Mouse (Mus musculus) midbrain, embryonic 12.5 days (tissue): ENCODE measurements around the gene Hpd. TPM values are rescaled to one million over a fixed set of nuclear protein-coding genes. Genes with fewer than 3 reads are reported as not detected.

ENCODE experiments used
- polyA plus RNA-seq: library from polyadenylated mRNA; unstranded; fragments of >200 nt; fragmentation: Nextera tagmentation; extraction: Ambion mirVana; gene quantifications from 2 replicates; pipeline ENCODE4 v1.2.1, GENCODE M21; 2016

Hpd gene
- polyA plus RNA-seq, 1 experiment from 2014 or later = not detected

Other genes with a start within 250 kb of the Hpd start
- 108 and 115 TPM in 2 replicates for gene Kdm2b, start 192.9 kb downstream of the Hpd start, polyA plus RNA-seq
- 11.7 and 13.7 TPM in 2 replicates for gene Orai1, start 167.7 kb downstream of the Hpd start, polyA plus RNA-seq
- gene Morn3, start 135.7 kb downstream of the Hpd start, polyA plus RNA-seq = not detected in 2 replicates
- 10.8 and 12.7 TPM in 2 replicates for gene Tmem120b, start 114.3 kb downstream of the Hpd start, polyA plus RNA-seq
- 1.9 and 2.4 TPM in 2 replicates for gene Rhof, start 50.0 kb downstream of the Hpd start, polyA plus RNA-seq
- gene Setd1b, start 40.5 kb downstream of the Hpd start, polyA plus RNA-seq = 13.1 and 13.2 TPM in 2 replicates
- 64.5 and 75.4 TPM in 2 replicates for gene Psmd9, start 13.3 kb downstream of the Hpd start, polyA plus RNA-seq
- 0.86 and 1.1 TPM in 2 replicates for gene Wdr66, start 69.4 kb upstream of the Hpd start, polyA plus RNA-seq
- gene Bcl7a, start 161.1 kb upstream of the Hpd start, polyA plus RNA-seq = 56.7 and 59.8 TPM in 2 replicates
- 16.8 and 21.5 TPM in 2 replicates for gene Mlxip, start 212.1 kb upstream of the Hpd start, polyA plus RNA-seq